Mouse (Mus musculus): ENCODE results near the gene Olfr373. TPM values are rescaled to one million over a fixed set of nuclear protein-coding genes. Genes with fewer than 3 reads are reported as not detected.
"Not testable (repeated sequence)": the region's sequence is repeated elsewhere in the genome, so short reads cannot be mapped to it uniquely, and the experiment has no call there.

Olfr373 gene
- polyA plus RNA-seq (2015; fragmentation: Nextera tagmentation; extraction: Ambion mirVana), result 0.05 TPM in 2 replicates

GRCm38 (mm10) chr8:72082877-72083276 is at the start of gene Olfr373:
Gene Olfr373 (plus strand): TSS chr8:72083177.
- H3K4me1 ChIP-seq; H3K9ac ChIP-seq; H3K36me3 ChIP-seq; ATAC-seq (replicated peaks; ENCODE audit: low FRiP score); H3K4me3 ChIP-seq (replicated peaks); H3K27me3 ChIP-seq; H3K4me2 ChIP-seq; H3K27ac ChIP-seq; H3K9me3 ChIP-seq (replicated peaks): not testable (repeated sequence)

GRCm38 (mm10) chr8:72040918-72041317 is 42.1 kb upstream of the Olfr373 start, which contains the start of gene Olfr372:
Gene Olfr372 (plus strand): TSS chr8:72041218.
- WGBS, result 80% methylated on average over 4 of the region's 4 CpGs
- H3K4me1 ChIP-seq; H3K4me3 ChIP-seq (replicated peaks); H3K9ac ChIP-seq; H3K9me3 ChIP-seq (replicated peaks); H3K36me3 ChIP-seq; H3K27me3 ChIP-seq; ATAC-seq (replicated peaks; ENCODE audit: low FRiP score); H3K4me2 ChIP-seq; H3K27ac ChIP-seq: not testable (repeated sequence)

GRCm38 (mm10) chr8:72042493-72042892 is 40.5 kb upstream of the Olfr373 start:
- H3K9ac ChIP-seq, result no peak overlapping the region
- 70% methylated on average over 1 of the region's 1 CpGs for WGBS
- no peak for ATAC-seq (replicated peaks; ENCODE audit: low FRiP score)
- no peaks in the 10 kb centered on the region for H3K4me1 ChIP-seq
- no peaks in the 10 kb centered on the region for H3K36me3 ChIP-seq
- H3K27ac ChIP-seq, result no peak overlapping the region
- H3K9me3 ChIP-seq (replicated peaks), result no peaks in the 10 kb centered on the region
- no peak overlapping the region for H3K4me2 ChIP-seq
- no peak overlapping the region for H3K4me3 ChIP-seq (replicated peaks)
- no peaks in the 10 kb centered on the region for H3K27me3 ChIP-seq

GRCm38 (mm10) chr8:72054633-72055032 is 28.3 kb upstream of the Olfr373 start:
- not testable (repeated sequence) for H3K4me1 ChIP-seq; H3K36me3 ChIP-seq; H3K27me3 ChIP-seq; H3K27ac ChIP-seq; H3K9ac ChIP-seq; H3K9me3 ChIP-seq (replicated peaks); ATAC-seq (replicated peaks; ENCODE audit: low FRiP score); H3K4me2 ChIP-seq; H3K4me3 ChIP-seq (replicated peaks)

GRCm38 (mm10) chr8:72057643-72058042 is 25.3 kb upstream of the Olfr373 start:
- H3K9ac ChIP-seq; ATAC-seq (replicated peaks; ENCODE audit: low FRiP score): not testable (repeated sequence)
- 94% methylated on average over 3 of the region's 4 CpGs for WGBS

DNA sequence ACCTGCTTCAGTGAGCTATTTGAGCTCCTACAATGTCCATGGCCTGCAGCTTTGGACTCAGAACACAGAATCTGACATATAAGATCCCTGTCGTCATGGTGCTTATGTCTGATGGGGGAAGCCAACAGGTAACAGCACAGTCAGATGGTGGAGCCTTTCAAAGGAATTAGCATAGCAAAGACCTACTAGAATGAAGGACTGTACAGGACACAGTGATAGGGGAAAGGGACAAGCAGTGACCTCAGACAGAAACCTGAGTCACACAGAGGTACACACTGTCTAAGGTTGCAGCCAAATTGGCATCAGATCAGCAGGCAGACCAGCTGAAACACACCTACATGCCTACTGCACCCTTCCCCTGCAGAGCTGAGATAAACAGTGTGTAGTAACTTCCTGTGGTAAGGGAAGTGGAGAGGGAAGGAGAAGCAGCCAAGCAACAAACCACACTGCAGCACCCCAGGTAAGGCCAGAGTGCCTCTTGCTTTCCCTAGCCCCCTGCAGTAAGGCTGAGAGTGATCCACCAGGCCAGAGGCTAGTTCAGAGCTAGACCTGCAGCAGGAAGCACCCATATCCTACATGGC is 16.1 kb upstream of the Olfr373 start:
- not testable (repeated sequence) for H3K27ac ChIP-seq; H3K4me2 ChIP-seq; H3K9me3 ChIP-seq (replicated peaks); H3K4me3 ChIP-seq (replicated peaks); H3K36me3 ChIP-seq; H3K4me1 ChIP-seq; H3K27me3 ChIP-seq; ATAC-seq (replicated peaks; ENCODE audit: low FRiP score); H3K9ac ChIP-seq
- WGBS, result 86% methylated on average over 1 of the region's 1 CpGs

More at GRCm38 (mm10) chr8:72057643-72058042, 25.3 kb upstream of the Olfr373 start:
- not testable (repeated sequence) for H3K4me3 ChIP-seq (replicated peaks); H3K36me3 ChIP-seq; H3K9me3 ChIP-seq (replicated peaks); H3K27me3 ChIP-seq; H3K4me2 ChIP-seq; H3K4me1 ChIP-seq; H3K27ac ChIP-seq

- no peak overlapping the region for H3K9ac ChIP-seq
- H3K36me3 ChIP-seq, result no peaks in the 10 kb centered on the region
- no peaks in the 10 kb centered on the region for H3K27me3 ChIP-seq
- H3K9me3 ChIP-seq (replicated peaks), result no peaks in the 10 kb centered on the region
- H3K27ac ChIP-seq, result no peak overlapping the region
- WGBS, result 73% methylated on average over 5 of the region's 5 CpGs
- no peak overlapping the region for H3K4me2 ChIP-seq
- no peaks in the 10 kb centered on the region for H3K4me1 ChIP-seq
- H3K4me3 ChIP-seq (replicated peaks), result no peak overlapping the region
- ATAC-seq (replicated peaks; ENCODE audit: low FRiP score), result no peak
These were observed 1.8 kb downstream of the Olfr373 start for GRCm38 (mm10) chr8:72084744-72085143.

DNA sequence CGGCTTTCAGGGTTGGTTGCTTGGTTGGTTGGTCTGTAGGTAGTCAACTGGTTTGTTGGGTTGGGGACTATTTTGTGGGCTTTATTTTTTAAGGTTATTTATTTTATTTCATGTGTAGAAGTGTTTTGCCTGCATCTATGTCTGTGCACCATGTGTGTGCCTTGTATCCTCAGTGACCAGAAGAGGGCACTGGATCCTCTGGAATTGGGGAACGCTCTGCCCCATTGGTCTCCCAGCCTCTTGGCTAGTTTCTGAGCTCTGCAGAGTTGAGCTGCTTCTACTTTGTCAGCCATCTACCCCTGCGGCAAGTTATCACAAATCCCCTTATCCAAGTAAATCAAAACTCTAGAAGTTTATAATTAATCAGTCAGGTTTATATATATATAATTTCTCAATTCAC is 4.6 kb downstream of the Olfr373 start:
- WGBS, result 83% methylated on average over 3 of the region's 3 CpGs
- H3K4me3 ChIP-seq (replicated peaks); H3K4me2 ChIP-seq; ATAC-seq (replicated peaks; ENCODE audit: low FRiP score); H3K36me3 ChIP-seq; H3K27ac ChIP-seq; H3K27me3 ChIP-seq; H3K4me1 ChIP-seq; H3K9ac ChIP-seq; H3K9me3 ChIP-seq (replicated peaks): not testable (repeated sequence)

- H3K9me3 ChIP-seq (replicated peaks); ATAC-seq (replicated peaks; ENCODE audit: low FRiP score); H3K4me3 ChIP-seq (replicated peaks); H3K36me3 ChIP-seq; H3K27ac ChIP-seq; H3K27me3 ChIP-seq; H3K9ac ChIP-seq; H3K4me1 ChIP-seq; H3K4me2 ChIP-seq: not testable (repeated sequence)
These were observed 13.7 kb downstream of the Olfr373 start for GRCm38 (mm10) chr8:72096721-72097120.

DNA sequence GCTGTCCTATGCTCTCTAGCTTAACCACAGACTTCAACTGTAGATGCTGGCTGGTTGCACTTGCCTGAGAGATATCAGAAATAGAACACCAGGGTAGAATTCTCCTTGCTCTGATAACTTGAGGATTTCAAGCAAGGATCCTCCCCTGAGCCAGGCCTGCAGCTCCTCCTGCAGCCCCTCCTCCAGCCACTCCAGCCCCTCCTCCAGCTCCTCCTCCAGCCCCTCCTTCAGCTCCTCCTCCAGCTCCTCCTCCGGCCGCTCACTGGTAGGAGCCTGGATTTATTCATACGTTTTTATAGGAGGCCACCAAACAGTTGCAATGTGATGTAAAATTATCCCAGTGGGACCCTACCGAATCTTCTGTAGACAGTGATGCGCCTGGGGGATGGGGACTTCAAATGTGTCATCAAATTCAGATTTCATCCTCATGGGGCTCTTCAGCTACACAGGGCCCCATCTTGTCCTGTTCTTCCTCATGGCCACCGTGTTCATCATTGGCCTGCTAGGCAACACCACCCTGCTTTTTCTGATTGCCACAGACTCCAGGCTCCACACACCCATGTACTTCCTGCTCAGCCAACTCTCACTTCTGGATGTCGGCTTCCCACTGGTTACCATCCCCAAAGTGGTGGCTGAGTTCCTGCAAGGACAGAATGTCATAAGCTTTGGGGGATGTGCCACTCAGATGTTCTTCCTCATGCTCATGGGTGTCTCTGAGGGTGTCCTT is 16.6 kb downstream of the Olfr373 start:
- WGBS, result 64% methylated on average over 6 of the region's 7 CpGs
- not testable (repeated sequence) for H3K27ac ChIP-seq; H3K27me3 ChIP-seq; H3K36me3 ChIP-seq; H3K4me2 ChIP-seq; H3K9ac ChIP-seq; H3K4me3 ChIP-seq (replicated peaks); H3K9me3 ChIP-seq (replicated peaks); H3K4me1 ChIP-seq
- ATAC-seq (replicated peaks; ENCODE audit: low FRiP score), result 0 out of 2 replicates have a peak, but pooled peaks have one; percentile 66

GRCm38 (mm10) chr8:72105165-72105564 is 22.2 kb downstream of the Olfr373 start:
- ATAC-seq (replicated peaks; ENCODE audit: low FRiP score), result no peak
- WGBS, result 22% methylated on average over 4 of the region's 4 CpGs
- Histone ChIP-seq H3K4me1 (no peaks in the 10 kb centered on the region), H3K27me3 (no peaks in the 10 kb centered on the region), H3K27ac (no peak overlapping the region), H3K36me3 (no peaks in the 10 kb centered on the region), H3K4me2 (no peak overlapping the region), H3K4me3 (replicated peaks) (no peak overlapping the region), H3K9me3 (replicated peaks) (peaks cover 5% of the 10 kb centered on the region; the same call in 1 of the 2 replicates), H3K9ac (no peak overlapping the region)

- no peak within 1 kb of the TSS for H3K4me3 ChIP-seq (replicated peaks)
- H3K9ac ChIP-seq, result no peak within 1 kb of the TSS
- ATAC-seq (replicated peaks; ENCODE audit: low FRiP score), result no peak
- H3K27ac ChIP-seq, result no peak within 1 kb of the TSS
- no peaks in the 10 kb centered on the region for H3K4me1 ChIP-seq
- WGBS, result 90% methylated on average over 3 of the region's 3 CpGs
- H3K9me3 ChIP-seq (replicated peaks), result peaks cover 5% of the 10 kb centered on the region; the same call in 1 of the 2 replicates
- H3K36me3 ChIP-seq, result no peaks in the 10 kb centered on the region
- no peaks in the 10 kb centered on the region for H3K27me3 ChIP-seq
- H3K4me2 ChIP-seq, result no peak within 1 kb of the TSS
These were observed 23.8 kb downstream of the Olfr373 start, which contains the start of gene Olfr374 for GRCm38 (mm10) chr8:72106740-72107139. Gene Olfr374 (plus strand): TSS chr8:72107040.

- no peaks in the 10 kb centered on the region for H3K27me3 ChIP-seq
- WGBS, result 73% methylated on average over 6 of the region's 6 CpGs
- no peak for ATAC-seq (replicated peaks; ENCODE audit: low FRiP score)
- H3K27ac ChIP-seq, result no peak overlapping the region
- H3K4me3 ChIP-seq (replicated peaks), result no peak overlapping the region
- H3K9me3 ChIP-seq (replicated peaks), result no peaks in the 10 kb centered on the region
- H3K4me2 ChIP-seq, result no peak overlapping the region
- H3K4me1 ChIP-seq, result no peaks in the 10 kb centered on the region
- no peaks in the 10 kb centered on the region for H3K36me3 ChIP-seq
- H3K9ac ChIP-seq, result no peak overlapping the region
These were observed 27.9 kb downstream of the Olfr373 start for GRCm38 (mm10) chr8:72110876-72111275.
